Mouse (Mus musculus): ENCODE measurements around the gene Olfr166.
"Not testable (repeated sequence)": the region's sequence is repeated elsewhere in the genome, so short reads cannot be mapped to it uniquely, and the experiment has no call there.

Gene Olfr166

GRCm38 (mm10) chr16:19483394-19483793, at the start of gene Olfr166:
TSS of gene Olfr166 (plus strand) at chr16:19483694.
- no peak for DNase-seq

- DNase-seq, result not testable (repeated sequence)
Observed at GRCm38 (mm10) chr16:19458741-19459140, 24.8 kb upstream of the Olfr166 start.

GRCm38 (mm10) chr16:19464365-19464764, 19.1 kb upstream of the Olfr166 start:
- DNase-seq, result no peak

- no peak for DNase-seq
Observed at GRCm38 (mm10) chr16:19522166-19522565, 38.7 kb downstream of the Olfr166 start, which contains the start of gene Olfr167. TSS of gene Olfr167 (minus strand) at chr16:19522266.

- DNase-seq, result no peak
Observed at GRCm38 (mm10) chr16:19535455-19535854, 52.0 kb downstream of the Olfr166 start, which contains the start of gene Olfr168. TSS of gene Olfr168 (minus strand) at chr16:19535555.
